Mouse (Mus musculus) heart, embryonic 16.5 days (tissue): ENCODE measurements around the gene Zic2. TPM values are rescaled to one million over a fixed set of nuclear protein-coding genes. Genes with fewer than 3 reads are reported as not detected.

Experiments
- ATAC-seq: fragments of 200-750 bp; cut with Nextera tagmentation; replicated peaks from 2 replicates; pipeline ENCODE4 v1.8.0; 2017; ENCODE audit warnings: moderate number of reproducible peaks; ENCODE audit not compliant: insufficient read depth, low FRiP score; ENCODE audit errors: extremely low read depth
- H3K27ac ChIP-seq: fragments of 300-500 bp; sonication (generic); 2 replicates; pipeline ENCODE4 v1.5.1; 2014; ENCODE audit warnings: mild to moderate bottlenecking, low read length, control low read depth, moderate library complexity
- H3K27me3 ChIP-seq: fragments of 300-500 bp; sonication (generic); 2 replicates; pipeline ENCODE4 v1.6.1; 2014; ENCODE audit warnings: low read length, mixed read lengths; ENCODE audit not compliant: control insufficient read depth, insufficient read depth
- H3K36me3 ChIP-seq: fragments of 300-500 bp; sonication (generic); 2 replicates; pipeline ENCODE4 v1.6.1; 2014; ENCODE audit not compliant: control insufficient read depth, insufficient read depth
- H3K4me1 ChIP-seq: fragments of 300-500 bp; sonication (generic); 2 replicates; pipeline ENCODE4 v1.6.1; 2014; ENCODE audit warnings: low read length, mixed read lengths; ENCODE audit not compliant: control insufficient read depth, insufficient read depth
- H3K4me2 ChIP-seq: fragments of 300-500 bp; sonication (generic); 2 replicates; pipeline ENCODE4 v1.6.1; 2014; ENCODE audit warnings: low read depth, mild to moderate bottlenecking, control low read depth, low read length
- H3K4me3 ChIP-seq: fragments of 300-500 bp; sonication (generic); 2 replicates; pipeline ENCODE4 v1.5.1; 2014; ENCODE audit warnings: mild to moderate bottlenecking, control low read depth, low read length
- H3K9ac ChIP-seq: fragments of 300-500 bp; sonication (generic); 2 replicates; pipeline ENCODE4 v1.6.1; 2014; ENCODE audit warnings: low read length, control low read depth
- H3K9me3 ChIP-seq: fragments of 300-500 bp; sonication (generic); replicated peaks from 2 replicates; pipeline ENCODE4 v1.6.1; 2016; ENCODE audit warnings: low read length; ENCODE audit not compliant: control insufficient read depth
- WGBS: fragments of 180-500 bp; shearing (Covaris S2); extraction: QIAGEN DNeasy Blood & Tissue Kit; methylation state at CpG from one replicate; pipeline ENCODE4 v1.1.7; 2014; 5-methylcytosine and 5-hydroxymethylcytosine counted together
- polyA plus RNA-seq: library from polyadenylated mRNA; unstranded; fragments of >200 nt; fragmentation: Nextera tagmentation; extraction: Ambion mirVana; gene quantifications from 2 replicates; pipeline ENCODE4 v1.2.1, GENCODE M21; 2015

Zic2 gene
- polyA plus RNA-seq, 1 experiment from 2014 or later, result not detected

DNA sequence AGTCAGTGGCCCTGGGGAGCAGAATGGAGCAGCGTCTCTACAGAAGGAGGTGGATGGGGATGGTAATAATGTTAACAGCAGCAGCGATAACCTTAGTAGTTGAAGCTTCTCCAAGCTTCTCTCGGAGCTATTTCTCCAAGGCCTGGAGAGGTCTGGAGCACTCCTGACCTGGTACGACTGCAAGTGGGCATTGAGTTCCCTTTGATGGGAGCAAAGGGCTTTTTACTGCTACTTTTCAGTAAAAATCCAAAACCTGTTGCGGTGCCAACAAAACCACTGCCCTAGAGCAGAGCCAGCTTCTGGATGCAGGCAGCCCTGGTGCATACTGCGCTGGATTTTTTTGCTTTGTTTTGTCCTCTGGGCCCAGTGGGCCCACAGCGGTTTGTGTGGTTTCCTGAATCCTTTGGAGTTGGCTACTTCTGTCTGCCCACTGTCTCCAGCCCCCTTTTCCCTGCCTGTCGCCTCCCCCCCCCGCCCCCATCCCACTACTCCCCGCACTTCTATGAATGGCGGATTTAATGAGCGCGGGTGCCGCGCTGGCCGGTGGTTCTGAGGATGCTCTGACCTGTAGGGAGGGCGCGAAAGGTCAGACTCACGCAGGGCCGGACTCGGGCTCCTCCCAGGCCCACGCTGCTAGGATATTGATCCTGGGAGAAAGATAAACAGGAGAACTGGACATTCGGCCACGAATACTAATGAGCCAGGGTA lies 9.8 kb downstream of the Zic2 start:
- peaks cover 81% of the 10 kb centered on the region for H3K27me3 ChIP-seq
- 3% methylated on average over 24 of the region's 24 CpGs for WGBS
- no peaks in the 10 kb centered on the region for H3K9me3 ChIP-seq
- no peak overlapping the region for H3K9ac ChIP-seq
- no peaks in the 10 kb centered on the region for H3K4me1 ChIP-seq
- H3K4me3 ChIP-seq, result no peak overlapping the region
- H3K4me2 ChIP-seq, result no peak overlapping the region
- no peak overlapping the region for H3K27ac ChIP-seq
- H3K36me3 ChIP-seq, result no peaks in the 10 kb centered on the region
- ATAC-seq, result no peak

DNA sequence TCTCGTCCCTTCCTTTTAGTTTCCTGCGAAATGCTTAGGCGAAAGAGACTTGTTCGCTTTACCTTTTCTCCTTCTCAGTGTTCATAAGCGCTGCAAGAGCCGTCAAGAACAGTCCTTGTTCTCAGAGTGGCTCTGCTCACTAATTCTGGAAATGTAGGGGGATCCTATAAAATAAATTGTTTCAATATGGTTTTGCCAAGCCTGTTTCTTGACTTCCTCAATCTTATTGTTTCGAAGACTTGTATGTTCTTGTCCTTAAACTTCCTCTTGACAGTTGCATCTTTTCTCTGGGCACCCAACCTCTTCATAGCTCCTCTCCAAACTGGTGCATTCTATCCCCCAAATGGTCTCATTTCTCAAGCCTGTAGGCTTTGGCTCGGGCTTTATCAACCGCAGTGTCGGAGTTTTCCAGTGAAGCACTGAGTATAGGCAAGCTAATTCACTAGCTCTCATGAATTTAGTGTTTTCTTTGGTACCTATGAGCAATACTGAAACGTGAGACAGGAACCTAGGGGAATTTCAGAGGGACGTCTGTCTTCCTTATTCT lies 10.5 kb downstream of the Zic2 start:
- WGBS, result 3% methylated on average over 12 of the region's 12 CpGs
- Histone ChIP-seq H3K9ac (no peak overlapping the region), H3K4me2 (no peak overlapping the region), H3K4me1 (peaks cover 4% of the 10 kb centered on the region), H3K27me3 (peaks cover 81% of the 10 kb centered on the region), H3K27ac (no peak overlapping the region), H3K9me3 (no peaks in the 10 kb centered on the region), H3K36me3 (no peaks in the 10 kb centered on the region), H3K4me3 (no peak overlapping the region)
- no peak for ATAC-seq

DNA sequence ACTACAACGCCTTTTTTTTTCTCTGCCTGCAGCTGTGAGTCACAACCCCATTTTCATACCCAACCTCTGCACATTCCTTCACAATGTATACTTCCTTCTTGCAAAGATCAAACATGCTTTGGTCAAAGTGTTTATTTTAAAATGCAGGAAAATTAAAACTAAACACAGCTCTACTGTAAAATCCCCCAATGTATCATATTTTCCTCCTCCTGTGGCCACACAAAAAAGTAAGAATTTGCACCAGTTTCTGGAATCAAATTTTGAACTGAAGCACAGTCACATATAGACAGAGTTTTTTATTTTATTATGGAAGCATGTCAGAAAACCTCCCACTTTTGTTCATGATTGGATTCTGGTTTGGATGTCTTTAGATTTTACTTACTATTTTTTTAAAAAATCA lies 11.4 kb downstream of the Zic2 start:
- WGBS, result 14% methylated on average over 1 of the region's 1 CpGs
- Histone ChIP-seq H3K27me3 (peaks cover 80% of the 10 kb centered on the region), H3K9me3 (no peaks in the 10 kb centered on the region), H3K27ac (no peak overlapping the region), H3K36me3 (no peaks in the 10 kb centered on the region), H3K4me3 (no peak overlapping the region), H3K9ac (no peak overlapping the region), H3K4me2 (no peak overlapping the region), H3K4me1 (peaks cover 5% of the 10 kb centered on the region)
- ATAC-seq, result no peak

DNA sequence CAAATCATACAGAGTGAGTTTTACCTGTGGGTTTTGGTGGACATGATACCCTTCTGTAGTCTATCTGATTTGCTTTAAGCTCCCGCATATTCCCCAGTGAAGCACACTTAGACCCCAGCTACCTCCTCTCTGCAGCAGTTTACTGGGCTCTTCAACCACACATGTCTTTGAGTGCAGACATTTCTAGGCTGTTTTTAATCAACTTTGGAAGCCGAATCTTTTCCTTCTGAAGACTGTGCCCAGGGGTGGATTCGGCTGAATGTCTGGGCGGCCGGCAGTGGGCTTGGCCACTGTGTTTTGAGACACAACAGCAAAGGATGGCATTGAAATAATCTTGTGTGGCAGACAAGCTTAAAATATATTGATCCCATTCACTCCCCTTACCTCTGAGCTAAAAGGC lies 12.1 kb downstream of the Zic2 start:
- ATAC-seq, result no peak
- no peak overlapping the region for H3K4me2 ChIP-seq
- H3K4me1 ChIP-seq, result peaks cover 5% of the 10 kb centered on the region
- H3K4me3 ChIP-seq, result no peak overlapping the region
- H3K9me3 ChIP-seq, result no peaks in the 10 kb centered on the region
- H3K9ac ChIP-seq, result no peak overlapping the region
- peaks cover 76% of the 10 kb centered on the region for H3K27me3 ChIP-seq
- 7% methylated on average over 5 of the region's 5 CpGs for WGBS
- H3K36me3 ChIP-seq, result no peaks in the 10 kb centered on the region
- H3K27ac ChIP-seq, result no peak overlapping the region

DNA sequence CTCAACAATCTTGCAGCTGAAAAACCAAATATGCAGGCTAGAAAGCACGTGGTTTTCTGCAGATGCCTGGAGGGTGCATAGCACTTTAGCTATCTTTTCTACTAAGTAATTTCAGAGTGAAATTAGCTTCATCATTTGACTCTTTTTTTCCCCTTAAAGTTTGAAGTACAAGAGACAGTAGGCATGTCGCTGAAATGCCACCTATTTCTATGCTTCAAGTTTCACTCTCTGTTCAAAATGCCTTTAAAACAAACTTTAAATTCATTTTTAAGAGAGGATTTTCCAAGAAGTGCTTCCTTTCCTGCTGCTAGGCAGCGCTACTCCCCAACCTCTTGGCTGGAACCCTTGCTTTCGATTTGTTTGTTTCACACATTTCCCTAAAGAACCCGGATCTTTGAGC lies 13.8 kb downstream of the Zic2 start:
- Histone ChIP-seq H3K9ac (no peak overlapping the region), H3K4me1 (peaks cover 5% of the 10 kb centered on the region), H3K27me3 (peaks cover 69% of the 10 kb centered on the region), H3K27ac (no peak overlapping the region), H3K36me3 (no peaks in the 10 kb centered on the region), H3K9me3 (0 out of 2 replicates have a peak, but pooled peaks cover 2% of the 10 kb centered on the region), H3K4me2 (no peak overlapping the region), H3K4me3 (no peak overlapping the region)
- 3% methylated on average over 5 of the region's 5 CpGs for WGBS
- ATAC-seq, result no peak

DNA sequence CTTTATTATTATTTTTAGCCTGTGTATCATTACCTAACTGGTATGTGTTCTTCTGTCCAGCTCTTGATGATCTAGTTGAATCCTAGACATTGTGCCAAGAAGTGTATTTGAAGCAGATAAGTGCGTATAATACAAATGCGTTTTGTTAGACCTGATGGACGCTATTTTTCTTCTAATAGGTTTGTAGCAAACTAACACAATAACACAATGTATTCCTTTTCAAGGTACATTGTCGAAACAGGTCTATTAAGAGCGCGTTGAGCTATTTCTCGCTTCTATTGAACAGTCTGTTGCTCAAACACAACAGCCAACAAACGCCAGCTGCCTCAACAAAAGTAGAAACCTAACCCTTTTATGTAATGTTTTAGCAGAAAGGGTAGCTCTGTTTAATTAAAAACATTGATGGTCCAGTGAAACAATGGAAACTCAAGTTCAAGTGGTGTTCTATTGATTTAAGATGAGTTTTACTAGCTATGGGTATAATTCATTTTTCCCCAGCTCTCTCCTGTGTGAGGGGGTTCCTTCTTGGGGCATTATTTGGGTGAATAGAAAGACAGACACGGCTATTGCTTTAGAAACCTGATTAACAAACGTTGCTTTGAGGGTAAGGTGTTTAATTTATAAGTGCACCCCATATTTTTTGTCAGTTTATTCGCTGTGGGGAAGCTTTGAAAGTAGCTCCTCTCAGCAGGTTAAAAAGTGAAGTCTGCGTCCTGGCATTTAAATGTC lies 14.6 kb downstream of the Zic2 start:
- 8% methylated on average over 12 of the region's 12 CpGs for WGBS
- H3K4me2 ChIP-seq, result no peak overlapping the region
- peaks cover 61% of the 10 kb centered on the region for H3K27me3 ChIP-seq
- 0 out of 2 replicates have a peak, but pooled peaks cover 2% of the 10 kb centered on the region for H3K9me3 ChIP-seq
- H3K4me1 ChIP-seq, result peaks cover 5% of the 10 kb centered on the region
- H3K27ac ChIP-seq, result no peak overlapping the region
- ATAC-seq, result no peak
- no peaks in the 10 kb centered on the region for H3K36me3 ChIP-seq
- no peak overlapping the region for H3K4me3 ChIP-seq
- H3K9ac ChIP-seq, result no peak overlapping the region

DNA sequence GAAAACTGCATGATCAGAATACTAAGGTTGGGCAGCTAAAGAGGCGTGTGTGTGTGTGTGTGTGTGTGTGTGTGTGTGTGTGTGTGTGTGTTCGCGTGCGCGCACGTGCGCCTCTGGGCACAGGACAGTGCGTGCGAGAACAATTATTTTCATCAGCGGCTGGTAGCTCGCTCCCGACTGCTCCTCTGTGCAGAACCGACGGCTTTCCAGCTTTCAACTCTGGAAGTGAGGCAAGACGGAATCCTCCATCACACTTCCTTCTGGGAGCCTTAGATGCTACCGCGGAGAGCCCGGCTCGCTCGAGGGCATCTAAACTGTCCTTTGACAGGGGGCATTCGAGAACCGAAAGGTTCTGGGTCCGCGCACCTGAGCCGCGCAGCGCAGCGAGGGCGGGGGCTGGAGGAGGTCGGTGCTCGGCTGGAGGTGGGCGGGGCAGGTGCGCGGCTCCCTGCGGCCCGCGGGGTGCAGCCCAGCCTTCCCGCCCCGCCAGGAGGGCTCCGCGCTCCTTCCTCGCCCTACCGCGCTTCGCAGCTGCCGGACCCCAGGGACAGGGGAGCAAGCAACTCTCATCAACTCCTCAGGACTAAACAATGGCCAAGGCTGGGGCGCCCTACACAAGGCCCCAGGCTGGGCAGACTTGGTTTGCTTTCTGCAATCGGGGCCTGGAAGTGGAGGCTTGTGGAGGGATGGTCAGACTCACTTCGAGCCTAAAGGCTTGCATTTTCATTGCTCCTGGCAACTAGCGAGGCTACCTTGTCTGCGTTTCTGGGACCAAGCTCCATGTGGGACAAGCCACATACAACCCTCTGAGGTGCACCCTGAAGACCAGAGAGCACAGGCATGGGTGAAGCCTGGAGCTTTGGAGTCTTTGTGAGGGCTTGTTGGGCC lies 15.4 kb downstream of the Zic2 start, which contains the start of gene Gm10837:
TSS of gene Gm10837 (plus strand) at position 146 of the 888 bp plus-strand sequence.
- 2% methylated on average over 49 of the region's 51 CpGs for WGBS
- ATAC-seq, result no peak
- Histone ChIP-seq H3K27me3 (peaks cover 53% of the 10 kb centered on the region), H3K9me3 (0 out of 2 replicates have a peak, but pooled peaks cover 2% of the 10 kb centered on the region), H3K36me3 (no peaks in the 10 kb centered on the region), H3K4me2 (peak within 1 kb of the TSS; percentile 49), H3K4me3 (peak within 1 kb of the TSS; percentile 32), H3K27ac (no peak within 1 kb of the TSS), H3K4me1 (peaks cover 5% of the 10 kb centered on the region), H3K9ac (no peak within 1 kb of the TSS)

DNA sequence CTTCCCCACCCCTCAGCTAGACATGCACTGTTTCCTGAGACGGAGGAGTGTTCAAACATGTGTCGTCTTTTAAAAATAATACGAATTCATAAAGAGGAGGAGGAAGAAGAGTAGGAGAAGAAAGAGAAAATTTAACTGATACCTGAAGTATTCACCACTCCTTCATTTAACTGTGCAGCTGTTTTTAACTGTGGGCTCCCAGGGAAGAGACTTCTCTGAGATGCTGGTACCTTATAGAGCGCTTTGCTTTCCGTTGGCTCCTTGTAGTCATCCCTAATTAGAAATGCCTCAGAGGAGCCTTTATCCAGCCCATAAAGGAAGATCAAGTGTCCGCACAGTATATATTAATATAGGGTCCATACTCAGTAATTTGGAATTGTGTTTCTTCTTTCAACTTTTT lies 16.3 kb downstream of the Zic2 start:
- Histone ChIP-seq H3K36me3 (no peaks in the 10 kb centered on the region), H3K4me2 (no peak overlapping the region), H3K9me3 (0 out of 2 replicates have a peak, but pooled peaks cover 2% of the 10 kb centered on the region), H3K27ac (no peak overlapping the region), H3K4me3 (no peak overlapping the region), H3K9ac (no peak overlapping the region), H3K4me1 (peaks cover 5% of the 10 kb centered on the region), H3K27me3 (peaks cover 48% of the 10 kb centered on the region)
- no peak for ATAC-seq
- WGBS, result 78% methylated on average over 6 of the region's 6 CpGs
